Mouse (Mus musculus): ENCODE results near the gene Vac14. TPM values are rescaled to one million over a fixed set of nuclear protein-coding genes. Genes with fewer than 3 reads are reported as not detected.

The Vac14 gene
- total RNA-seq, 2 experiments from 2014 or later = 5.5 to 6.1 TPM

Other genes starting within 250 kb of the Vac14 start
- gene Mtss1l, start 102.9 kb downstream of the Vac14 start, total RNA-seq (2015; ENCODE audit: low replicate concordance) = not detected in 2 replicates
- 0.26 TPM in 1 of 2 replicates, not detected in the other for gene Mtss1l, start 102.9 kb downstream of the Vac14 start, total RNA-seq (2017; ENCODE audit: low replicate concordance)
- not detected in 2 replicates for gene Il34, start 187.3 kb downstream of the Vac14 start, total RNA-seq (2015; ENCODE audit: low replicate concordance)
- 0.43 TPM in 1 of 2 replicates, not detected in the other for gene Il34, start 187.3 kb downstream of the Vac14 start, total RNA-seq (2017; ENCODE audit: low replicate concordance)
- gene Cog4, start 228.0 kb downstream of the Vac14 start, total RNA-seq (2015; ENCODE audit: low replicate concordance) = 3.6 and 8.1 TPM in 2 replicates
- 25.8 and 42.4 TPM in 2 replicates for gene Cog4, start 228.0 kb downstream of the Vac14 start, total RNA-seq (2017; ENCODE audit: low replicate concordance)
- gene Sf3b3, start 228.2 kb downstream of the Vac14 start, total RNA-seq (2015; ENCODE audit: low replicate concordance) = 28.8 and 50.5 TPM in 2 replicates
- 41.1 and 52.9 TPM in 2 replicates for gene Sf3b3, start 228.2 kb downstream of the Vac14 start, total RNA-seq (2017; ENCODE audit: low replicate concordance)